Mouse (Mus musculus) bone marrow macrophage, adult 2 months (primary cell): ENCODE measurements around the gene Ifngr1.

Experiments used
- CTCF ChIP-seq: IDR thresholded peaks from 2 replicates; pipeline ENCODE4 v1.5.1; 2012; ENCODE audit warnings: low read depth, mild to moderate bottlenecking, low read length, moderate library complexity
- POLR2A ChIP-seq: IDR thresholded peaks from 2 replicates; pipeline ENCODE4 v1.6.1; 2012; ENCODE audit warnings: mild to moderate bottlenecking, low read depth, low read length, borderline replicate concordance

DNA sequence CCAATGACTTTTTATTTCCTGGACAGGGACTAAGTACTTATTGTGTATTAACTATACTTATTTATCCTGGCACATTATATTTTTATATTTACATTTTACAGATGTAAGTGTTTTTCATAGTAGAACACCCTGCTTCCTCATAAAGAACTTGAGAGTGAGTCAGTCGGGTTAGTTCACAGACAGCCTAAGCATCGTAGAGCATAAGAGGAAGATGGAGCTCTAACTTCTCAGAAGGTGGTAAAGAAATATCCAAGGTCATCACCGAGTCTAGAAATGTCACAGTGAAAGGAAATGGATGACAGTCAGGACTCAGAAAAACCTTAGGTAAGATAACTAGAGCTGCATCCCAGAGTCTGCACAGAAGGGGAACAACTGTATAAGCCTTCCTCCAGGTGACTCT is 40.2 kb upstream of the Ifngr1 start:
- no peak for TF ChIP-seq POLR2A
- no peak for TF ChIP-seq CTCF
